Mouse (Mus musculus) CH12.LX (cell line): ENCODE results near the gene Irf5. TPM values are rescaled to one million over a fixed set of nuclear protein-coding genes. Genes with fewer than 3 reads are reported as not detected.

Experiments
- DNase-seq: peaks from one replicate; pipeline ENCODE4 v3.0.0-alpha.2; 2013; ENCODE audit errors: extremely low read depth
- H3K27ac ChIP-seq: 2 replicates; pipeline ENCODE4 v1.5.1; 2012; ENCODE audit warnings: low read depth, mild to moderate bottlenecking, control low read depth, moderate library complexity; ENCODE audit not compliant: insufficient read depth
- H3K27me3 ChIP-seq: replicated peaks from 2 replicates; pipeline ENCODE3; 2012; ENCODE audit warnings: inconsistent platforms
- H3K36me3 ChIP-seq, 2 experiments: replicated peaks in 1 of 2; 2 replicates each; pipeline versions ENCODE3 to v1.6.1; 2012; ENCODE audit warnings: inconsistent platforms in 1 of 2, low read length in 1 of 2, mild to moderate bottlenecking in 1 of 2, mixed read lengths in 1 of 2, moderate library complexity in 1 of 2; ENCODE audit not compliant: control insufficient read depth in 1 of 2, insufficient read depth in 1 of 2
- H3K4me1 ChIP-seq, 2 experiments: 2 replicates each; pipeline ENCODE4 v1.6.1; 2012; ENCODE audit warnings: inconsistent platforms in 1 of 2, moderate library complexity in 1 of 2; ENCODE audit not compliant: insufficient read depth in 2 of 2, control insufficient read depth in 1 of 2
- H3K4me2 ChIP-seq: 2 replicates; pipeline ENCODE4 v1.6.1; 2012; ENCODE audit warnings: low read depth, mild to moderate bottlenecking, control low read depth; ENCODE audit not compliant: poor library complexity, insufficient read depth, severe bottlenecking
- H3K4me3 ChIP-seq, 3 experiments: fragments of 150-350 bp in 1 of 3; sonication (generic) in 1 of 3; replicated peaks in 1 of 3; 2 replicates each; pipeline versions ENCODE3 to v1.5.1; 2011 to 2012; ENCODE audit warnings: low read depth in 2 of 3, low read length in 2 of 3, mild to moderate bottlenecking in 2 of 3, moderate library complexity in 2 of 3, control low read depth in 1 of 3, improper control_type of control experiment in 1 of 3, inconsistent platforms in 1 of 3, mixed read lengths in 1 of 3; ENCODE audit not compliant: poor library complexity in 1 of 3
- H3K79me2 ChIP-seq: replicated peaks from 2 replicates; pipeline ENCODE4 v1.6.1; 2012; ENCODE audit warnings: mild to moderate bottlenecking, moderate library complexity; ENCODE audit not compliant: control insufficient read depth, poor library complexity, insufficient read depth, severe bottlenecking; ENCODE audit errors: extremely low read depth
- H3K9ac ChIP-seq: 2 replicates; pipeline ENCODE4 v1.6.1; 2012; ENCODE audit warnings: low read depth, mild to moderate bottlenecking, control low read depth, moderate library complexity; ENCODE audit not compliant: insufficient read depth
- H3K9me3 ChIP-seq: replicated peaks from 2 replicates; pipeline ENCODE3; 2012; ENCODE audit warnings: low read length, inconsistent platforms, mixed read lengths
- BHLHE40 ChIP-seq: IDR thresholded peaks from 2 replicates; pipeline ENCODE4 v1.6.1; 2011; ENCODE audit warnings: mild to moderate bottlenecking, low read depth, low read length, improper control_type of control experiment
- CTCF ChIP-seq, 2 experiments: IDR thresholded peaks in 1 of 2; conservative IDR thresholded peaks in 1 of 2; 2 replicates each; pipeline ENCODE4 v1.5.1; 2011 to 2012; ENCODE audit warnings: low read depth in 2 of 2, low read length in 2 of 2, improper control_type of control experiment in 1 of 2, inconsistent platforms in 1 of 2, mild to moderate bottlenecking in 1 of 2, moderate library complexity in 1 of 2
- E2F4 ChIP-seq: IDR thresholded peaks from 2 replicates; pipeline ENCODE4 v1.6.1; 2011; ENCODE audit warnings: low read depth, low read length, improper control_type of control experiment; ENCODE audit not compliant: insufficient replicate concordance
- ELF1 ChIP-seq: IDR thresholded peaks from 2 replicates; pipeline ENCODE4 v1.6.1; 2014; ENCODE audit warnings: low read depth, mild to moderate bottlenecking, inconsistent platforms, low read length, improper control_type of control experiment
- EP300 ChIP-seq: IDR thresholded peaks from 2 replicates; pipeline ENCODE4 v1.6.1; 2011; ENCODE audit warnings: low read length, improper control_type of control experiment
- ETS1 ChIP-seq: conservative IDR thresholded peaks from 2 replicates; pipeline ENCODE4 v1.6.1; 2012; ENCODE audit warnings: low read depth, mild to moderate bottlenecking, inconsistent platforms, low read length, improper control_type of control experiment, moderate library complexity
- GABPA ChIP-seq: IDR thresholded peaks from 2 replicates; pipeline ENCODE4 v1.6.1; 2012; ENCODE audit warnings: low read depth, low read length, improper control_type of control experiment, inconsistent platforms; ENCODE audit not compliant: insufficient replicate concordance
- HCFC1 ChIP-seq: IDR thresholded peaks from 2 replicates; pipeline ENCODE4 v1.6.1; 2012; ENCODE audit warnings: low read depth, mild to moderate bottlenecking, inconsistent platforms, low read length, improper control_type of control experiment
- IRF4 ChIP-seq: IDR thresholded peaks from 2 replicates; pipeline ENCODE4 v1.6.1; 2014; ENCODE audit warnings: low read depth, mild to moderate bottlenecking, inconsistent platforms, low read length, improper control_type of control experiment
- JUN ChIP-seq: IDR thresholded peaks from 2 replicates; pipeline ENCODE4 v1.6.1; 2011; ENCODE audit warnings: low read depth, mild to moderate bottlenecking, low read length, improper control_type of control experiment, moderate library complexity; ENCODE audit not compliant: insufficient read depth
- JUND ChIP-seq: conservative IDR thresholded peaks from 2 replicates; pipeline ENCODE4 v1.6.1; 2011; ENCODE audit warnings: low read depth, low read length, improper control_type of control experiment
- KAT2A ChIP-seq: IDR thresholded peaks from 2 replicates; pipeline ENCODE4 v1.6.1; 2012; ENCODE audit warnings: low read length, improper control_type of control experiment, inconsistent platforms; ENCODE audit not compliant: insufficient replicate concordance
- MAFK ChIP-seq: IDR thresholded peaks from 2 replicates; pipeline ENCODE4 v1.6.1; 2011; ENCODE audit warnings: low read length, improper control_type of control experiment; ENCODE audit not compliant: insufficient replicate concordance
- MAZ ChIP-seq: IDR thresholded peaks from 2 replicates; pipeline ENCODE4 v1.6.1; 2012; ENCODE audit warnings: low read depth, mild to moderate bottlenecking, inconsistent platforms, low read length, improper control_type of control experiment, moderate library complexity
- MEF2A ChIP-seq: IDR thresholded peaks from 2 replicates; pipeline ENCODE4 v1.6.1; 2014; ENCODE audit warnings: low read depth, mild to moderate bottlenecking, inconsistent platforms, low read length, improper control_type of control experiment, borderline replicate concordance
- MXI1 ChIP-seq: IDR thresholded peaks from 2 replicates; pipeline ENCODE4 v1.6.1; 2011; ENCODE audit warnings: mild to moderate bottlenecking, low read depth, low read length, improper control_type of control experiment
- MYC ChIP-seq: IDR thresholded peaks from 2 replicates; pipeline ENCODE4 v1.6.1; 2011; ENCODE audit warnings: low read depth, mild to moderate bottlenecking, improper control_type of control experiment, low read length
- NELFE ChIP-seq: IDR thresholded peaks from 2 replicates; pipeline ENCODE4 v1.6.1; 2011; ENCODE audit warnings: low read depth, low read length, improper control_type of control experiment
- NRF1 ChIP-seq: IDR thresholded peaks from 2 replicates; pipeline ENCODE4 v1.6.1; 2014; ENCODE audit warnings: low read depth, mild to moderate bottlenecking, inconsistent platforms, low read length, improper control_type of control experiment, moderate library complexity
- POLR2A ChIP-seq: IDR thresholded peaks from 2 replicates; pipeline ENCODE4 v1.6.1; 2011; ENCODE audit warnings: low read depth, mild to moderate bottlenecking, improper control_type of control experiment, low read length
- POLR2AphosphoS2 ChIP-seq: IDR thresholded peaks from 2 replicates; pipeline ENCODE4 v1.6.1; 2011; ENCODE audit warnings: low read depth, low read length, improper control_type of control experiment
- RAD21 ChIP-seq: IDR thresholded peaks from 2 replicates; pipeline ENCODE4 v1.6.1; 2011; ENCODE audit warnings: low read depth, mild to moderate bottlenecking, low read length, improper control_type of control experiment, moderate library complexity
- RCOR1 ChIP-seq: conservative IDR thresholded peaks from 2 replicates; pipeline ENCODE4 v1.6.1; 2012; ENCODE audit warnings: low read depth, mild to moderate bottlenecking, inconsistent platforms, low read length, improper control_type of control experiment
- SIN3A ChIP-seq: IDR thresholded peaks from 2 replicates; pipeline ENCODE4 v1.6.1; 2012; ENCODE audit warnings: low read length, improper control_type of control experiment, inconsistent platforms
- SMC3 ChIP-seq: IDR thresholded peaks from 2 replicates; pipeline ENCODE4 v1.6.1; 2011; ENCODE audit warnings: low read depth, low read length, improper control_type of control experiment
- TBP ChIP-seq: conservative IDR thresholded peaks from 2 replicates; pipeline ENCODE4 v1.6.1; 2011; ENCODE audit warnings: low read depth, low read length, improper control_type of control experiment
- TCF12 ChIP-seq: IDR thresholded peaks from 2 replicates; pipeline ENCODE4 v1.6.1; 2014; ENCODE audit warnings: low read depth, mild to moderate bottlenecking, inconsistent platforms, low read length, improper control_type of control experiment
- UBTF ChIP-seq: IDR thresholded peaks from 2 replicates; pipeline ENCODE4 v1.6.1; 2012; ENCODE audit warnings: low read depth, mild to moderate bottlenecking, inconsistent platforms, low read length, improper control_type of control experiment, moderate library complexity
- USF1 ChIP-seq: IDR thresholded peaks from 2 replicates; pipeline ENCODE4 v1.6.1; 2014; ENCODE audit warnings: low read depth, mild to moderate bottlenecking, inconsistent platforms, low read length, improper control_type of control experiment
- ZC3H11A ChIP-seq: IDR thresholded peaks from 2 replicates; pipeline ENCODE4 v1.6.1; 2012; ENCODE audit warnings: low read depth, mild to moderate bottlenecking, inconsistent platforms, low read length, improper control_type of control experiment
- ZKSCAN1 ChIP-seq: IDR thresholded peaks from 2 replicates; pipeline ENCODE4 v1.6.1; 2012; ENCODE audit warnings: low read depth, inconsistent platforms, low read length, improper control_type of control experiment, borderline replicate concordance
- ZMIZ1 ChIP-seq: IDR thresholded peaks from 2 replicates; pipeline ENCODE4 v1.6.1; 2012; ENCODE audit warnings: low read depth, mild to moderate bottlenecking, inconsistent platforms, low read length, improper control_type of control experiment
- ZNF384 ChIP-seq: IDR thresholded peaks from 2 replicates; pipeline ENCODE4 v1.6.1; 2012; ENCODE audit warnings: low read depth, low read length, improper control_type of control experiment, inconsistent platforms
- dilution Hi-C: fragments of 300-500 bp; cut with MboI; formaldehyde crosslinking; loops from 2 replicates; pipeline ENCODE4 v1.14.3; 2020; ENCODE audit warnings: low sequenced_read_pairs; ENCODE audit not compliant: extremely low pct_unique_long_range_greater_than_20kb, extremely low pct_ligation_motif_present
- in situ Hi-C: fragments of 300-500 bp; cut with MboI; formaldehyde crosslinking; loops from 3 replicates; pipeline ENCODE4 v1.14.3; 2019; ENCODE audit warnings: low sequenced_read_pairs, low pct_ligation_motif_present, low pct_unique_long_range_greater_than_20kb, mixed read lengths
- polyA plus RNA-seq: library from polyadenylated mRNA; unstranded; fragments of >175 nt; gene quantifications from 2 replicates; pipeline ENCODE4 v1.2.1, GENCODE M21; 2012; ENCODE audit warnings: low read depth; ENCODE audit not compliant: insufficient read length
- total RNA-seq, 2 experiments: library from RNA; depleted of rRNA; stranded (reverse); fragments of 300-350 nt in 1 of 2; fragments of >200 nt in 1 of 2; gene quantifications; 2 replicates each; pipeline ENCODE4 v1.2.3; 2012 to 2014

The Irf5 gene
- total and polyA plus RNA-seq, 3 experiments, result 134 to 158 (median 144) TPM

- TF ChIP-seq ZKSCAN1, result no peak
- TF ChIP-seq BHLHE40, result no peak
- TF ChIP-seq JUND, result no peak
- TF ChIP-seq TBP, result no peak
- TF ChIP-seq GABPA, result no peak
- TF ChIP-seq NELFE, result no peak
- TF ChIP-seq IRF4, result peak; percentile 63; the same call in 1 of the 2 replicates
- no peak for TF ChIP-seq MAZ
- no peak for TF ChIP-seq SIN3A
- no peak for TF ChIP-seq NRF1
- no peak for TF ChIP-seq E2F4
- TF ChIP-seq RCOR1, result no peak
These were observed 3.0 kb upstream of the Irf5 start (continued) for GRCm38 (mm10) chr6:29523301-29524033.

- peaks cover 12% of the 10 kb centered on the region for H3K79me2 ChIP-seq
- in situ Hi-C loops (no loop called here), dilution Hi-C loops (no loop called here)
- peak overlapping the region; percentile 82 for H3K27ac ChIP-seq
- H3K27me3 ChIP-seq, result no peaks in the 10 kb centered on the region
- peak overlapping the region; percentile 18 for H3K4me2 ChIP-seq
- peaks cover 9% of the 10 kb centered on the region for H3K9me3 ChIP-seq
- H3K4me1 ChIP-seq, result peaks cover 13 to 42% of the 10 kb centered on the region in 2 experiments
- H3K9ac ChIP-seq, result peak overlapping the region; percentile 12; the same call in 1 of the 2 replicates
- H3K4me3 ChIP-seq, result peak overlapping the region in 1 of 3 experiments; percentile 12
- peak; percentile 79 for DNase-seq
- no peaks in the 10 kb centered on the region for H3K36me3 ChIP-seq
- no peak for TF ChIP-seq E2F4
- TF ChIP-seq ETS1, result peak; percentile 58; the same call in 1 of the 2 replicates
- peak; percentile 78 for TF ChIP-seq SIN3A
- TF ChIP-seq ZKSCAN1, result no peak
- no peak for TF ChIP-seq MAFK
- TF ChIP-seq USF1, result no peak
- TF ChIP-seq POLR2A, result peak; percentile 23; the same call in 1 of the 2 replicates
- TF ChIP-seq TCF12, result no peak; the same call in 1 of the 2 replicates
- TF ChIP-seq HCFC1, result 0 out of 2 replicates have a peak, but pooled peaks have one; percentile 18
- TF ChIP-seq RCOR1, result peak; percentile 74; the same call in 1 of the 2 replicates
- TF ChIP-seq EP300, result peak; percentile 89
- TF ChIP-seq JUN, result no peak
- TF ChIP-seq RAD21, result no peak
- no peak for TF ChIP-seq ZMIZ1
- no peak for TF ChIP-seq POLR2AphosphoS2
- peak; percentile 77; the same call in 1 of the 2 replicates for TF ChIP-seq MAZ
- TF ChIP-seq ELF1, result peak; percentile 59
- TF ChIP-seq ZC3H11A, result no peak
- peak; percentile 90 for TF ChIP-seq IRF4
- no peak for TF ChIP-seq ZNF384
- peak; percentile 80 for TF ChIP-seq BHLHE40
- TF ChIP-seq UBTF, result no peak; the same call in 1 of the 2 replicates
- peak; percentile 61 for TF ChIP-seq MXI1
- TF ChIP-seq KAT2A, result no peak
- no peak for TF ChIP-seq GABPA
- TF ChIP-seq MYC, result peak; percentile 57; the same call in 1 of the 2 replicates
- TF ChIP-seq CTCF (conservative IDR thresholded peaks at IDR 0.05 in 1 of 2, IDR thresholded peaks at IDR 0.05 in 1 of 2; ENCODE audit: low read depth in 2 of 2, low read length in 2 of 2), result 0 out of 4 replicates have a peak, but pooled peaks of 1 of the 2 experiments have one; percentile 1
- peak; percentile 68 for TF ChIP-seq MEF2A
- 0 out of 2 replicates have a peak, but pooled peaks have one; percentile 4 for TF ChIP-seq SMC3
- peak; percentile 58; the same call in 1 of the 2 replicates for TF ChIP-seq NELFE
These were observed 2.4 kb upstream of the Irf5 start for GRCm38 (mm10) chr6:29524034-29524489.
